Comparison of ENCODE assay signal across 18 mouse cellular contexts in genomic region chr14:22471041-22471440, GRCm38 (mm10).
DNase-seq lines count a peak whose midpoint lies in the region; ATAC-seq and TF ChIP-seq lines count a peak whose summit lies in the region.
"Had no signal": no experiment of that assay in that cellular context is flagged by ENCODE, and none has a peak within 500 bp of the region (broad histone marks: within the 10 kb centered on the region; RNA-seq: fewer than 3 reads in every experiment).

No protein-coding gene starts in this region.

- no peak overlapping the region for H3K9ac ChIP-seq in hindbrain, postnatal 0 days (replicated peaks; ENCODE audit: low read length)
- no peak overlapping the region for H3K9ac ChIP-seq in hindbrain, embryonic 16.5 days (ENCODE audit: low read depth, low read length)
- no peak overlapping the region for H3K9ac ChIP-seq in midbrain, embryonic 14.5 days (replicated peaks; ENCODE audit: low read length)
- no peak overlapping the region for H3K9ac ChIP-seq in midbrain, embryonic 13.5 days (replicated peaks)
- H3K9ac ChIP-seq: embryonic facial prominence, embryonic 12.5 days; forebrain, postnatal 0 days; hindbrain, embryonic 13.5 days had no signal

- H3K9me3 ChIP-seq in hindbrain, postnatal 0 days (ENCODE audit: low read length), result no peaks in the 10 kb centered on the region
- no peaks in the 10 kb centered on the region for H3K9me3 ChIP-seq in hindbrain, embryonic 16.5 days (ENCODE audit: control insufficient read depth, low read length)
- no peaks in the 10 kb centered on the region for H3K9me3 ChIP-seq in midbrain, embryonic 14.5 days (ENCODE audit: control insufficient read depth, low read length)
- H3K9me3 ChIP-seq in midbrain, embryonic 13.5 days, result no peaks in the 10 kb centered on the region
- H3K9me3 ChIP-seq: embryonic facial prominence, embryonic 12.5 days; heart, embryonic 10.5 days; hindbrain, embryonic 13.5 days had no signal

- H3K27me3 ChIP-seq in hindbrain, postnatal 0 days (ENCODE audit: insufficient read depth, low read length), result no peaks in the 10 kb centered on the region
- no peaks in the 10 kb centered on the region for H3K27me3 ChIP-seq in hindbrain, embryonic 16.5 days (replicated peaks; ENCODE audit: control insufficient read depth, insufficient read depth, low read length)
- no peaks in the 10 kb centered on the region for H3K27me3 ChIP-seq in midbrain, embryonic 14.5 days (ENCODE audit: control insufficient read depth, insufficient read depth, low read length)
- H3K27me3 ChIP-seq in midbrain, embryonic 13.5 days, result 0 out of 2 replicates have a peak, but pooled peaks cover 8% of the 10 kb centered on the region
- H3K27me3 ChIP-seq: embryonic facial prominence, embryonic 12.5 days had no signal

- H3K4me3 ChIP-seq in hindbrain, postnatal 0 days (ENCODE audit: low read length), result no peak overlapping the region
- H3K4me3 ChIP-seq in hindbrain, embryonic 16.5 days (ENCODE audit: low read length), result no peak overlapping the region
- H3K4me3 ChIP-seq in midbrain, embryonic 14.5 days (replicated peaks; ENCODE audit: low read depth, low read length), result no peak overlapping the region
- H3K4me3 ChIP-seq in midbrain, embryonic 13.5 days (replicated peaks), result no peak overlapping the region
- H3K4me3 ChIP-seq: embryonic facial prominence, embryonic 12.5 days; heart, embryonic 10.5 days; hindbrain, embryonic 13.5 days had no signal

- H3K4me2 ChIP-seq in hindbrain, postnatal 0 days (ENCODE audit: low read depth, low read length), result no peak overlapping the region
- H3K4me2 ChIP-seq in hindbrain, embryonic 16.5 days (ENCODE audit: low read length), result no peak overlapping the region
- no peak overlapping the region for H3K4me2 ChIP-seq in midbrain, embryonic 14.5 days (ENCODE audit: low read length)
- H3K4me2 ChIP-seq in midbrain, embryonic 13.5 days (replicated peaks), result no peak overlapping the region
- H3K4me2 ChIP-seq: embryonic facial prominence, embryonic 12.5 days; hindbrain, embryonic 13.5 days had no signal

- H3K4me1 ChIP-seq in hindbrain, postnatal 0 days (ENCODE audit: insufficient read depth, low read length), result no peaks in the 10 kb centered on the region
- H3K4me1 ChIP-seq in hindbrain, embryonic 16.5 days (ENCODE audit: control insufficient read depth, insufficient read depth, low read depth, low read length), result peaks cover 2% of the 10 kb centered on the region; the same call in 1 of the 2 replicates
- H3K4me1 ChIP-seq in midbrain, embryonic 14.5 days (ENCODE audit: control insufficient read depth, insufficient read depth, low read length), result 0 out of 2 replicates have a peak, but pooled peaks cover 3% of the 10 kb centered on the region
- no peaks in the 10 kb centered on the region for H3K4me1 ChIP-seq in midbrain, embryonic 13.5 days (replicated peaks)
- H3K4me1 ChIP-seq: embryonic facial prominence, embryonic 12.5 days; heart, embryonic 10.5 days had no signal

- ATAC-seq in hindbrain, postnatal 0 days, result no peak
- no peak for ATAC-seq in hindbrain, embryonic 16.5 days
- no peak for ATAC-seq in midbrain, embryonic 14.5 days (ENCODE audit: low FRiP score, low TSS enrichment)
- ATAC-seq in midbrain, embryonic 13.5 days, result no peak
- ATAC-seq: forebrain, postnatal 0 days; inflammation-experienced regulatory T-cells, adult 6 months had no signal

- intact Hi-C loops in gastrocnemius, postnatal 14 days (cut with DNase I; ENCODE audit: low total_unique reads), result no loop called here

- no peaks in the 10 kb centered on the region for H3K36me3 ChIP-seq in hindbrain, postnatal 0 days (ENCODE audit: insufficient read depth, low read length)
- no peaks in the 10 kb centered on the region for H3K36me3 ChIP-seq in hindbrain, embryonic 16.5 days (ENCODE audit: control insufficient read depth, insufficient read depth, low read length)
- no peaks in the 10 kb centered on the region for H3K36me3 ChIP-seq in midbrain, embryonic 14.5 days (ENCODE audit: control insufficient read depth, insufficient read depth, low read length)
- H3K36me3 ChIP-seq in midbrain, embryonic 13.5 days, result no peaks in the 10 kb centered on the region
- H3K36me3 ChIP-seq: embryonic facial prominence, embryonic 12.5 days; heart, embryonic 10.5 days; hindbrain, embryonic 13.5 days had no signal

- WGBS in hindbrain, postnatal 0 days, result 30% methylated on average over 4 of the region's 4 CpGs
- WGBS in hindbrain, embryonic 16.5 days, result 38% methylated on average over 4 of the region's 4 CpGs
- 49% methylated on average over 4 of the region's 4 CpGs for WGBS in midbrain, embryonic 14.5 days
- WGBS in midbrain, embryonic 13.5 days, result 64% methylated on average over 4 of the region's 4 CpGs

- no peak overlapping the region for H3K27ac ChIP-seq in hindbrain, postnatal 0 days
- H3K27ac ChIP-seq in hindbrain, embryonic 16.5 days (ENCODE audit: low read depth, low read length), result no peak overlapping the region
- no peak overlapping the region for H3K27ac ChIP-seq in midbrain, embryonic 14.5 days (replicated peaks; ENCODE audit: low read depth, low read length)
- no peak overlapping the region for H3K27ac ChIP-seq in midbrain, embryonic 13.5 days
- H3K27ac ChIP-seq: embryonic facial prominence, embryonic 12.5 days; heart, embryonic 10.5 days; hindbrain, embryonic 13.5 days had no signal

- DNase-seq in cerebellum, postnatal 14 days, result peak; percentile 39 to 45
- no peak for DNase-seq in cerebellum, adult 8-10 months
- DNase-seq in hindbrain, postnatal 0 days (ENCODE audit: low spot score), result peak; percentile 61
- peak; percentile 32 for DNase-seq in midbrain, embryonic 14.5 days
- DNase-seq in gastrocnemius, postnatal 14 days, result no peak
- DNase-seq: adrenal gland, postnatal 10 days; cerebellum, adult 11-12 months; cerebellum, postnatal 25 days; forebrain, postnatal 0 days; gastrocnemius, postnatal 25 days; heart, postnatal 10 days; heart, postnatal 4 days had no signal

- no peak for TF ChIP-seq CTCF in hindbrain, postnatal 0 days (IDR thresholded peaks at IDR 0.05; ENCODE audit: low read depth)

Comparison
In these comparisons a context has a peak if more than half of its experiments do, and no peak if none do; other contexts are left out.
1. DNase-seq: peak in cerebellum, postnatal 14 days (2 of 2), hindbrain, postnatal 0 days (single experiment) and midbrain, embryonic 14.5 days (single experiment); none in cerebellum, adult 8-10 months (single experiment) and gastrocnemius, postnatal 14 days (single experiment).